Mouse (Mus musculus): ENCODE results near the gene 4930469K13Rik. TPM values are rescaled to one million over a fixed set of nuclear protein-coding genes. Genes with fewer than 3 reads are reported as not detected.
A peak's percentile ranks its signal among the peaks of the same experiment; 100 is the strongest.

The 4930469K13Rik gene
- total RNA-seq, 1 experiment from 2014 or later = not detected

GRCm38 (mm10) chr11:33951155-33951554, 147.2 kb downstream of the 4930469K13Rik start:
- ATAC-seq (replicated peaks; ENCODE audit: low read depth, poor library complexity, severe bottlenecking) = no peak

DNA sequence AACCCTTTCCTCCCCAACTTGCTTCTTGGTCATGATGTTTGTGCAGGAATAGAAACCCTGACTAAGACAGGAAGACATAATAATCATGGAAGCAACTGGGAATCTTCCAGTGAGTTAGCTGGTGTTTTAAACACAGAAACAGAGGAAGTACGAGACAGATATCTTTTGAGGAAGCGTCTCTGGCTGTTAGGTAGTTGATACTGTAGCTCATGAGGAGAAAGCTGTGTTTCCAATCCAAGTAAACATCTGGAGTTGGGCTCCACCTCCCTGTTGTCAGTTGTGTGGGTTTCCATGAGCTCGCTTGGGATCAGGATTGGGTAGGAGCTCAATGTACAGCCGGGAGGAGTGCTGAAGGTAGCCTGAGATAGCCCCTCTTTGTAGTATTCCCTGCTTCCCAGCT, 151.9 kb downstream of the 4930469K13Rik start:
- peak; percentile 26; the same call in 1 of the 2 replicates for ATAC-seq (replicated peaks; ENCODE audit: low read depth, poor library complexity, severe bottlenecking)

- no peak; the same call in 1 of the 2 replicates for ATAC-seq (replicated peaks; ENCODE audit: low read depth, poor library complexity, severe bottlenecking)
Measured at GRCm38 (mm10) chr11:33944786-33945328, 153.5 kb downstream of the 4930469K13Rik start.

GRCm38 (mm10) chr11:33944067-33944785, 154.1 kb downstream of the 4930469K13Rik start:
- ATAC-seq (replicated peaks; ENCODE audit: low read depth, poor library complexity, severe bottlenecking) = peak; percentile 50

DNA sequence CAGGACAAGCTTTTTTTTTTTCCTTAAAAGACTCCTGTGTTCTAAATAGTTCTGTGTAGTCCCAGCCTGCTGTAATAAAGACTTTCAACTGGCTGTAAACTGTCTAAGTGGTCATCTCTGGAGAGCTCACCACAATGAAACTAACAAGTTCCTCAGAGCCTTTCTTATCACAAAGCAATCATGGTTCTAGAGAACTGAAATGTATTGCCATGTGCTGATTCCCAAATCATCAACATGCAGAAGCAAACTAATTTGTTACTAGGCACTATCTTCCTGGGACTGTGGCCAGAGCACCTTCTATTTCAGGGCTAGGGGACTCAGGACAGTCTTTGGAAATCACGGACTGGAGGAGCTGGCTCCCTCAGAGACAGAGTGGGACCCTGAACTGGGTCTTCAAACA, 154.8 kb downstream of the 4930469K13Rik start:
- no peak for ATAC-seq (replicated peaks; ENCODE audit: low read depth, poor library complexity, severe bottlenecking)

- ATAC-seq (replicated peaks; ENCODE audit: low read depth, poor library complexity, severe bottlenecking) = 0 out of 2 replicates have a peak, but pooled peaks have one; percentile 22
Measured at GRCm38 (mm10) chr11:33939456-33940113, 158.8 kb downstream of the 4930469K13Rik start.

GRCm38 (mm10) chr11:33938561-33939274, 159.6 kb downstream of the 4930469K13Rik start:
- ATAC-seq (replicated peaks; ENCODE audit: low read depth, poor library complexity, severe bottlenecking) = peak; percentile 78

- no peak for ATAC-seq (replicated peaks; ENCODE audit: low read depth, poor library complexity, severe bottlenecking)
Measured at GRCm38 (mm10) chr11:33937641-33938040, 160.7 kb downstream of the 4930469K13Rik start.

DNA sequence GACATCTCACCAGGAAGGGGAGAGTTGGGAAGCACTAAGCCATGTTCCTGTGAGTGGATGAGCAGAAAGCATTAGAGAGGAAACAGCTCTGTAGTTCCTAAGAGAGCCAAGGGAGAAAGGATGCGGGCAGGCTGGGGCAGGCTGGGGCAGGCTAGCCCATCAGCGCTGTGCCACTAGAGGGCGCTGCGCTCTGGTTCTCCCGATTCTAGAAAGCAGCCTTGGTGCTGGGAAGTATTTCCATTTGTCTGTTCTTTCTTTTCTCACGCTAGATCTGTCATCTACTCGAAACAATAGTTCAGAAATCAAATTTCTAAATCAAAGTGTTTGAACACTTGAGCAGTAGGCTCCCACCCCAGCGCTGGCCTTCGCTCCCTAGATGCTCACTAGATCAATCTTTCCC, 164.1 kb downstream of the 4930469K13Rik start:
- no peak for ATAC-seq (replicated peaks; ENCODE audit: low read depth, poor library complexity, severe bottlenecking)

DNA sequence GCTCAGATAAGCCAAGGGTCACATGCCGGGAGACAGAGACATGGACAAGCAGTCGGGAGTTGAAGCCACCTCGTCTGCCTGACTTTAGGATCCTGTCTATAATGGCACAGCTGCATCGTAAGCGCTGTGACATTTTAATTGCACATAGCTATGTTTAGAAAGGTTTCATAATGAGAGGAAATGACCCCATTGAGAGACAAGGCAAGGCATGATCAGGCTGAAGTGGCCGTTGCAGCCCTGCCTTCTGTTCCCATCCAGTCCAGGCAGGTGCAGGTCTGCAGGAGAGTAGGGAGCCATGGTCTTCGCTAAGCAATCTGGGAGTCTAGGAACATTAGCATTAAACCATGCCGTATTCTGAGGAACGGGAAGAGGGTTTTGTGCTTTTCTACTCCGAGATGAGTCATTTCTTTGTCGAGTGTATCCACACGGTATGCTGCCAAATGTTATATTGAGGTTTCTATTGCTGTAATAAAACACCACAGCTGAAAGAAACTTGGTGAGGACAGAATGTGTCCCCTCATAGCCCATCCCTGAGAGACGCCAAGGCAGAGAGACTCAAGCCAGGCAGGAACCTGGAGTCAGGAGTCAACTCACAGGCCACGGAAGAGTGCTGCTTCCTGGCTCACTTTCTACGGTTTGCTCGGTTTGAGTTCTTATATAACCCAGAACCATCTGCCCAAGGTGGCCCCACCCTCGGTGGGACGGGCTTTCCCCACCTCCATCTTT, 165.8 kb downstream of the 4930469K13Rik start:
- ATAC-seq (replicated peaks; ENCODE audit: low read depth, poor library complexity, severe bottlenecking) = peak; percentile 31

DNA sequence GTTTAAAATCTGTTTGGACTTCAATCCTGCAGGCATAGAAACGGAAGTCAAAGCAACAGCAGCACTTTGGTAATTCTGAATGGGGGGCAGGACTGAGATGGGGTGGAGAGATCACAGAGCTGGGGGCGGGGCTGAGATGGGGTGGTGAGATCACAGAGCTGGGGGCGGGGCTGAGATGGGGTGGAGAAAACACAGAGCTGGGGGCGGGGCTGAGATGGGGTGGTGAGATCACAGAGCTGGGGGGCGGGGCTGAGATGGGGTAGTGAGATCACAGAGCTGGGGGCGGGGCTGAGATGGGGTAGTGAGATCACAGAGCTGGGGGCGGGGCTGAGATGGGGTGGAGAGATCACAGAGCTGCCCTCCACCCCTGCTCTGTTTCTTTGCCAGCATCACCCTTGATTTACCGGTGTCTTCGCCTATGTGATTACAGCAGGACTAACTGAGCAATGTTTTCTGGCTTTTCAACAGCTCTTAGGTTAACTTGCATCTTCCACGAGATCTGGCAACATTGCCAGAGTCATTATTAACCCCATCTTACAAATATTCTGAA, 166.4 kb downstream of the 4930469K13Rik start:
- peak; percentile 50 for ATAC-seq (replicated peaks; ENCODE audit: low read depth, poor library complexity, severe bottlenecking)

DNA sequence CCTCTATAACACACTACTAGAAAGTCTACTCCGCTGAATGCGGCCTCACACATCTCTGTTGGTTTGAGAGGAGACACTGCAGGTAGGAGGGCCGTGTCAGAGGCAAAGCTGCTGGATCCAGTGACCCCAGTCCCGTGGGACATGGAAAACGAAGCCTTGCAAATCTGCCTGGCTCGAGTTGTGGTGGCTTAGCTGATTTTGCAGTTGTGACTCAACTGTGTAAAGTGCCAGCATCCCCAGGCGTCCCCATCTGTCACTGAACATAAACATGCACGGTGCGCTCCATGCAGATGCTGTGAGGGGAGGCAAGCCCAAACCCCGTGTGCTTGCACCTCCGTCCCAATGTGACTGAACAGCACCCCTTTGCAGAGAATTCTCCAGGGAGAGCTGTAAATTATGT, 168.9 kb downstream of the 4930469K13Rik start:
- no peak for ATAC-seq (replicated peaks; ENCODE audit: low read depth, poor library complexity, severe bottlenecking)

- 0 out of 2 replicates have a peak, but pooled peaks have one; percentile 43 for ATAC-seq (replicated peaks; ENCODE audit: low read depth, poor library complexity, severe bottlenecking)
Measured at GRCm38 (mm10) chr11:33928658-33929057, 169.7 kb downstream of the 4930469K13Rik start.

DNA sequence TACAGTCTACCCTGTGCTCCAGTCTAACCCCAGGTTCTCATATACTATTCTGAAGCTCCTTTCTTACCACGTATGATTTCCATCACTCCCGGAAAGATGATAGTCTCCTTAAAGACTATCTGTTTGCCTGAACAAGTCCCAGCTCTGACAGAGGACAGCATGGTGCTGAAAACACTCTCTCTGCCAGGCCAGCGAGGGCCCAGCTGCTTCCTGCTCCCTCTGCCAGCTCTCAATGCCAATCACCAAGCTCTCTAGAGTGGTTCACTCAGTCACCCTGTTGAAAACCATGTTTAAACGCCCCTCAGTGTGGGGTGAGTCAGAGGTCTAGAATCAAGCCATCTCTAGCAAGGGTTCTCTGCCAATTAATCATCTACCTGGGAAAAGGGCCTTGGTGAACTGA, 170.5 kb downstream of the 4930469K13Rik start:
- ATAC-seq (replicated peaks; ENCODE audit: low read depth, poor library complexity, severe bottlenecking) = no peak

DNA sequence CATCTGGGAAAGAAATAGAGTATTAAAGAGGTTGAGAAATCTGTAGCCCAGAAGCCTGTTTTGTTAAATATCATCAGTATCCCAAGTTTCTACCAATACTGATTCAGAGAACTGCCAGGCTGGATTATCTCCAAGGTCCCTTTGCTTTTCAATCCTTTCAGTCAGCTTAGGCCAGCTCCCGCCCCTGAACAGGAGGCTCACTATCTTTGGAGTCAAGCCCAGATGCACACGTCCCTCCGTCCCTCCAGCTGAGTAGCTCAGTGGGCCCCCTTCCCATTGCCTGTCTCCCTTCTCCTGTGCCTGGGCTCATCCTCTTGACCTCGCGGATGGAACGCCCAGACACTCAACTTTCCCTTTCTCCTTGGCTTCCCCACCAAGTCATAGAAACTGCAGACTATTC, 171.0 kb downstream of the 4930469K13Rik start:
- ATAC-seq (replicated peaks; ENCODE audit: low read depth, poor library complexity, severe bottlenecking) = no peak

DNA sequence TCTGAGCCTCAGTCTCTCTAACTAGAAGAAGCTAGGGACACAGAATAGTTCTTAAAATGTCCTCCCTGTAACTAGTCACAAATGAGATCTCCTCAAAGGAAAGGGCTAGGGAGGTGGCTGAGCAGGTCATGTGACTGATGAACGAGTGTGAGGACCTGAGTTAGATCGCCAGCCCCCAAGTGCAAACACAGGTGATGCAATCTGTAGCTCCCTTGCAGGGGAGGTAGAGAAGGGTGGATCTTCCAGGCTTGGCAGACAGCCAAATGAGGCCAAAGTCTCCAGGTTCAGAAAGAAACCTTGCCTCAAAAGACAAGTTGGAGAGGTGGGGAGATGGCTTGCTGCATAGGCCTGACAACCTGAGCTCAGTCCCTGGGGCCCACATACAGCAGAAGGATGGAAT, 171.8 kb downstream of the 4930469K13Rik start:
- no peak for ATAC-seq (replicated peaks; ENCODE audit: low read depth, poor library complexity, severe bottlenecking)

GRCm38 (mm10) chr11:33925778-33926177, 172.6 kb downstream of the 4930469K13Rik start:
- ATAC-seq (replicated peaks; ENCODE audit: low read depth, poor library complexity, severe bottlenecking) = no peak
